Mouse (Mus musculus) cerebellum, postnatal 14 days (tissue): ENCODE results near the gene Manba.

Experiments used
- DNase-seq, 2 experiments: peaks; one replicate each; pipeline ENCODE4 v3.0.0; 2021; ENCODE audit warnings: mixed read lengths in 2 of 2

Manba gene

DNA sequence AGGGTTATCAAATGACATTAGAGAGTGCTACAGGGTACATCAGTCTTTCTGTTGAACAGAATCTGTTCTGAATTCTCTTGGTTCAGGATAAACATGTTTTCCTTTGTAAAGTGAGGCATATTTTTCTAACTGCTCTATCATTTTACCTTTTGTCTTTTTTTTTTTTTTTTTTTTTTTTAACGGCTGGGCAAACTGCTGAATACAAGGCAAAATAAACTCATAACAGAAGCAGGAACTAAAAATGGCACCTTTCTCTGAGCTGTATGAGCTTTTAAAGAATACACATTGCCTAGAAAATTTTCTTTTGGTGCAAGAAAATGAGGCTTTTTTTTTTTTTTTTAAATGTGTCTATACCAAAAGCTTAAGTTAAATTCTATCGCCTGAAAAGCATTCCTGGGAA is 100.6 kb downstream of the Manba start:
- DNase-seq: no peak

DNA sequence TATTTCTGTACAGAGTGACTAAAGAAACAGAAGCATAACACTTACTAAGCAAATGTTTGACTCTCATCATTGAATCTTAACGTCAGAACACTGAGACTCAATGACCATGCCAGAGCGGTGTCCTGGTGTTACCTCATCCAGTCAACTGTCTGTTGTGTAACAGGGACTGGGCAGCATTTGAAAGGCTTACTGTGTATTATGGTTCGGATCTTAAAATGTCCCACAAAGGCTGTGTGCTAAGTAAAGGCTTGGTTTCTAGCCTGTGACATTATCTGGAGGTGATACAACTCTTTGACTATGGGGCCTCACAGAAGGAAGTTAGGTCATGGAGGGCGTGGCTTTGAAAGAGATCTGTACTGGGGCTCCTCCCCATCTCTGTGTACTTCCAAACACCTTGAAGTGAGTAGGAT is 101.1 kb downstream of the Manba start:
- DNase-seq: no peak

DNA sequence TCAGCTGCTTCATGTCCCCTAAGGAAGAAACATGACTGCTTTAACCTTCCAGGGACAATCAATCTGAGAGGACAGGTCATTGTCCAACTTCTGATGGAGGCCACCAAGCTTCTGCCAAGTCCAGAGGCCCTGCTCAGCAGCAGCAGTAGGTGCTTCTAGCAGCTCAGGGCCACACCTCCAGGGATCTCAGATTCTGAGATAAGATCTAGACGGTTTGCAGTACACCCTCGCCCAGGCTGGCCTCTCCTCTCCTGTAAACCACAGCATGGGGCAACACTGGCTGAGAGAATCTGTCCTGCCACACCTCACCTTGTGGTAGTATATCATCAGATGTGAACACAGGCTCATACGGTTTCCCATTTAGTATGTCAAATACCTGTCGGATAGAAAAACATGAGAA is 105.1 kb downstream of the Manba start:
- no peak for DNase-seq

DNA sequence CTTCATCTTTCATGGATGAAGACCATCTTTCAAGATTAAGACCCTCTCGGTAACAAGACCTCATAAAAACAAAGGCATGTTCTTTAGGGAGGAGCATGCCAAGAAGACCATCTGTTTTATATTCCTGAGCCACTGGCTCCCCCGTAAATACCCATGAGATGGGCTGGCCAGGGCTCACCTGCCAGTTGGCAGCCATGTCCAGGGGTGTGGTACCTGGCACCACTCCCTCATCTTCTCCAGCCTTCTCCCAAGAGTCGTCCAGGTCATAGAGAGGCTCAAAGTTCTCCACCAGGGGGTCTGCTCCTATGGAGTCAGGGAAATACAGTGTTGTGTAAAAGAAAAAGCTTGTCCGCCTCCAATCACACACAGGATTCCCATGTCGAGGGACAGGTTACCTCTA is 106.0 kb downstream of the Manba start:
- DNase-seq: peak; percentile 62 to 67

DNA sequence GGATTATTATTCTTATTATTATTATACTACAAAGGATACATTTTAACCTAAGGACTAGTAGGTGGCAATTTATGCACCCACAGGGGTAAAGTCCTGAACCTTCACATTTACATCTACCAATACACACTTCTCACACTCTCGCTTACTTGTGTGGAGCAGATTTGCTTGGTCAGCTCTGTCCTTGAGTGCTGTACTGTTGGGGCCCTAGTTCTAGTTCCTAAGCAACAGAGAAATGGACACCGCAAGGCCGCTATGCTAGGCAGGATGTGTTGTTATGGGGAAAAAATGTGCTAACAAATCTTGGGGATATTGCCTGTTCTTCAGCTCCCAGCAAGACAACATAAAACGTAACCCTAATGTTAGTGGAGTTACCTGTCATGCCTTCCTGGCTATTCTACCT is 106.6 kb downstream of the Manba start:
- no peak for DNase-seq

DNA sequence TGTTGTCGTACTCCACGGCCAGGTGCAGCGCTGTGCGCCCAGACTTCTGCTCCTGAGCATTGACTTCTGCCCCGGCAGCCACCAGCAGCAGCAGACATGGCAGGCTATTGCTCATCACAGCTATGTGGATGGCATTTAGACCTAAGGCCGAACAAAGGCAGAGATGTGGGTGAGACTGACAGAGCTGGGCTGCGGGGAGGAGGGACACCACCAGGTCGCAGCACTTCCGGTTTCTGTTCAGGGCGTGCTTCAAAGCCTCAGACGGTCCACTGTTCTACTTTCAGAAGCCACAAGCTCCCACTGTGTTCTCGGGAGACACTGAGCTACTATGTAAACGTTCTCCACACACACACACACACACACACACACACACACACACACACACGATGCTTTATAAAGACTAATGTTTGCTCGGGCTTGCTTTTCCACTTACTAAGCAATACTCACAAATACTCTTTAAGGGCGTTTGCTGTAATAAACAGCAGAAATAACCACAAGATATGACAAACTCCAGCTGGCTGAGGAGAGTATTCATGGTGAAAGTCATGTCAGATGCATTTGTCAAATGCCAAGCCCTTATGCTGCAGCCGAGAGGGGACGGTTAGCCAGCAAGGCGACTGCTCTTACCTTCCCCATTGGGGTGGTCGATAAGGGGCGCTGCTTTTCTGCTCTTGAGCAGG is 109.0 kb downstream of the Manba start:
- DNase-seq: no peak

DNA sequence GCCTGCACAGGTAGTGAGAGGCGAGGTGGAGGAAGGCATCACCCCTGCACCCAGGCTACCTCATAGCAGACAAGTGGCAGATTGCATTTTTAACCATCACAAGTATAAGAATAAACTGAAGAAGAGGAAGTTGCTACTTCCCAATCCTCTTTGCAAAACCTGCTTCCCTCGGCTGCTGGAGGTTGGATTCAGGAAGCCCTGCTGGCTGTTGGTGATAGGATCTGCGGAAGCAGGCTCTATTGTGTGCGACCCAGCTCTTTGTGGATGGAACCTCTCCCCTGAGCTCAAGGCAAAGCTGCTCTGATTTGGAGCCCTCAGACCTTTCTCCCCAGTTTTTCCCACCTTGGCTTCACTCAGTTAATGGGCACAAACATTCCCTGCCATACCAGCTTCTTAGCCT is 111.6 kb downstream of the Manba start:
- no peak for DNase-seq

DNA sequence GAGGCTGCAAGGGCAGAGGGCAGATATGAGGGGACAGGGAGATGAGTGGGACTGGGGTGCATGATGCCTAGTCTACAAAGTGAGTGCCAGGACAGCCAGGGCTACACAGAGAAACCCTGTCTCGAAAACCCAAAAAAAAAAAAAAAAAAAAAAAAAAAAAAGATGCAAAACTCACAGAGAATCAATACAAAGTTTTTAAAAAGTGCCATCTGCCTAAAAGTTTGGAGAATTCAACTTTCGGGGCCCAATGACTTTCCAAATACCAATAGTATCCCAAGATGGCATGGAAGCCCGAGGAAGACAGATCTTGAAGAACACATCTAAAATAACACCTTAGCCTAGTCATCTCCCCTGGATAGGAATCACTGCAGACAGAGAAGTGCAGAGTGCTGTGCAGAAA is 112.9 kb downstream of the Manba start:
- no peak for DNase-seq

DNA sequence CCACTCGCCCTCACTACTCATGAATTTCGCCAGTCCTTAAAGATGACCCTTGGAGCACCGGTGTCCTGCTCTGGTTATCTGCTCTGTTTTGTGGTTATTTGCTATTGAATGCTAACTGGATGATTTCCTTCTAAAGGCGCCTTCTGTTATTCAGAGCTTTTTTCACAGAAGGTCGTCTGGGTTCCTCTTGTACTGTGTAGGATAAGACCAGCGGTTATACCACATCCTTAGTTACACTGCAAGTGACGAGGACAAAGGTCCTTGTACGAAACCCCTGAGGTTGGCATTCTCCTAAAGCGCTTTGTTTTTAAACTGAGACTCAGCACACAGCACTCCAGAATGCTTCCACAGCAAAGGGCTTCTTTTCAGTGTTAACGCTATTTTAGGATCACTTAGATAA is 117.3 kb downstream of the Manba start:
- DNase-seq: no peak

DNA sequence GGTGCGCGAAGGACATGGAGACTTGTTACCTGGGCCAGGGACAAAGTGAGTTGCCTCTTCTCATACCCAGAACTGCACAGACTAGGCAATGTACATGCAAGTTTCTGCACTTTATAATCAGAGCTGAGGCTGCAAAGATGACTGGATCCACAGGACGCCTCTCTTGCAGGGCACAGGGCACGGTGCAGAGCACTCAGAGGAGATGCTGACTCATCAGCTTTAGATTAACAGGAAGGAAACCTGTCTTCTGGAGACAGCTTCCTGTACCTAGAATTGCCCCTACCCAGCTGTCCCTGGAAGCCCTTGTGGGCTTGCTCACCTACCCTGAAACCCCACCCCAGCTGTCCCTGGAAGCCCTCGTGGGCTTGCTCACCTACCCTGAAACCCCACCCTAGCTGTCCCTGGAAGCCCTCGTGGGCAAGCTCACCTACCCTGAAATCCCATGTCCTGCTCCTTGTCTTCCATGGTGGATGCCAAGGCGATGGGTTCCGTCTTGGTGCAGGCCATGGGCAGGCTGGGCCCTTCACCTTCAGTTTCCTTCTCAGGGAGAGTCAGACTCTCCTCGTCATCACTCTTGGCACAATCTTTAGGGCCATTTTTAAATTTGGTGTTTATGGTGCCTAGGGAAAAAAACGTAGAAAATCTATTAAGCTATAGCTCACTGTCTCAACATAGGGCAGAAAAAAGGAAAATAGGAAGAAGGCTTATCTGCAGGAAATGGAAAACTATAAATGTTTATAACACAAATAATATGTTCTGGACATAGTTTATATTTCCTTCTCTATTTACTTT is 119.4 kb downstream of the Manba start:
- DNase-seq: no peak

DNA sequence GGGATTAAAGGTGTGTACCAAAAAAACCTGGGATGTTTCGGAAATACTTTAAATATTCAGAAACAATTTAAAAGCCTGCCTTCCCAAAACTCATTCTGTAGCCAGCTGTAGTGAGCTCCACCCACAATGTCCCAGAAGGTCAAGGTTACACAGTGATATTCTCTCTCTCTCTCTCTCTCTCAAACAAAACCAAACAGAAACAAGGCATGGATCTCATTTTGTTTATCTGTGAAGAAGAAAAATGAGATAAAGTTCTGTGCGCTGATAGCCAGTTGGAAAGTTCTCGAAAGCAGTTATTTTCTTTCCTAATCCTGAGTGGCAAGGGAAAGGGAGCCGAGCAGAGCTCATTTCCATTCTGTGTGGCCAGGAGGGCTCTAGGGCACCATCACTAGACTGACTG is 120.1 kb downstream of the Manba start:
- no peak for DNase-seq

DNA sequence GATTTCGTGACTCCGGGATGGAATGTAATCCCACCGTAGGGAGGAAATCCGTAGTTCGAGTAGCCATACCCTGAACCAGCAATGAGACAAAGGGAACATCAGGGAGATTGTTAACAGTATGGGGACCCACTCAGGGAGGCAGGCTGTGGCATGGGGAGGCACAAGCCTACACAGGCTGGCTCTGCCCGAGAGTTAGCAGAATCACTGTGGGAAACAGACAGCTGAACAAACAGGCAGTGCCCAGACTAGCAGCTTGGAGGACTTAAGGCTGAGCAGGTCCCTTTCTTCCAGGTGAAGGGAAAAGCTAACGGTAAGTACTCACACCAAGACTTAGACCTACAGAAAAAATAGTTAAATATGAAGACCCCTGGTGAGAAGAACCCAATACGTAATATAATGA is 121.2 kb downstream of the Manba start:
- DNase-seq: no peak

DNA sequence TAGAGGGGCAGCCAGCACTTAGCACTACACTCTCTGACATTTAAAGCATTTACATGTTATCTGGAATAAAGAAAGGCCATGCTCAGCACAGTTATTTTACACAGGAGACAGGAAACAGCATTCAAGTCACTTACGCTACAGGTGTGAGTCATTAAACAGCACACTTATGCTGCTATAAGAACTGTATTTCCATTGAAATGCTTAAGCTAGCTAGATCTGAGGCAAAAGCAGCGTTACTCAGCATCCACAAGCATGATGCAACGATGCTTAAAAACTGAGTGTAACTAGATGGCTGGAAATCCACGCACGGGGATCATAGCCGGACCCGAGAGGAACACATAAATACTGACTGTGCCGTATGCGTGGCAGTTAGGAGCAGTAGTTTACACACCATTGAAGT is 121.6 kb downstream of the Manba start:
- DNase-seq: no peak

DNA sequence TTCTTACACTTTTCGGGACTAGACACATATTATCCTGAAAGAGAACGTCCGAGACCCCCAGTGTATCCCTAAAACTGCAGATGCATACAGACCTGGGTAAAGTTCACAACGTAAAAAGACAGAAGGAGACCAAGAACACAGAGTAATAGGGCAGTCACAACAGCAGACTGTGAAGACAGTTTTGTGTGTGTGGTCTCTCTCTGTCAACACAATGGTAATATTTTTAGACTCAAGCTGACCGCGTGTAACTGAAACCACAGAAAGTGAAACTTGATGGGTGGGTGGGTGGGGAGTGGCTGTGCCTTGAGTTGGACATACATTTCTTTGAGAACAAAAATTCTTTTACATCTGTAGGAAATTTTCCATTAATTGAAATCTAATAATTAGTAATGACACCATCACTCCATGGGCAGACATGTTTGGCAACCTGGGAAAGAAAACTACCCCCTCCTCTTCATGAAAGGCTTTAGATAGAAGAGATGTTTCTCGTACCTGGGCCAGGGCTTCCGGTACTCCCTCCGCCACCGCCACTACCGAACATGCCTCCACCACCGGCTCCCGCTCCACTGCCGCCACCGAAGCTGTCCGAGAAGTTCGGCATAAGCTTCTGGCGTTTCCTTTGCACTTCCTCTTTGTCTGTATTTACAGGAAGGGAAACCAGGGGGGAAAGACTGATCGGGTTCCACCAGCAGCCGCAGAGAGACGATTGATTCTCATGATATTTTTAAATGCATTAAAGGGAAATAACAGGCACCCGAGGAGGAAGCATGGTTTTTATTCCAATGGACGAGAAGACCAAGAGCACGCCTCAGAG is 122.5 kb downstream of the Manba start:
- DNase-seq: no peak

DNA sequence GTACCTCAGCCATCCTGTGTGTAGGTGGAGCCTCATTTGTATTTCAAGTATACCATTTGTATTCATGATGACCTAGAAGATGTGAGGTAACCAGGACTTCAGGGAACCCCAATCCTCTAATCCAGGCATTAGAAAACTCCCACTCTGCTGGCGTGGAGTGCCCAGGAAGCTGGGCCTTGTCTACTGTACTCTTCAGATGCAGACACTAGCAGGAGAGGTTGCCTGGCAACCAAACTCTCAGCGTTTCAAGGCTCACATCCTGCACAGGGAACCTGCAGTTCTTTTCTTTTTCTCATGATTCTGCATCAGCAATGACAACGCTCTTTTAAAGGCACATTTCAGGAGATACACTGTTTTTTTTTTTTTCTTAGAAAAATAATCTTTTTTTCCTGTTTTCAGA is 124.8 kb downstream of the Manba start:
- no peak for DNase-seq

DNA sequence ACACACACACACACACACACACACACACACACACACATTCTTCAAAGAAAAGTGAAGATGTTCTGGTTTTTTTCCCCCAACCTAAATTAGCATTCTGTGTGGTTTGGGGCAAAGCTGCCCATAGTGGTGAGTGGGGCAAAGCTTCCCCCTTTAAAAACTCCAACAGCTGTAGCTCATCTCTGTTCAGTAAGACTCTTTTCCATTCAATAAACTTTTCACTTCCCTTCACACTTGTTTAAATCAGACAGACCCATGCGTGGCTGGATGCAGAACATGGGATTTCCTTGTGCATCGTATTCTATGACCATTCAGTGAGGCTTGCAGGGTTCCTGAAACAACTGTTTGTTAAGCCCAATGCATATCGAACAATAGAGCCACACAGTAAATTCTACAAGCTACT is 129.0 kb downstream of the Manba start:
- no peak for DNase-seq

DNA sequence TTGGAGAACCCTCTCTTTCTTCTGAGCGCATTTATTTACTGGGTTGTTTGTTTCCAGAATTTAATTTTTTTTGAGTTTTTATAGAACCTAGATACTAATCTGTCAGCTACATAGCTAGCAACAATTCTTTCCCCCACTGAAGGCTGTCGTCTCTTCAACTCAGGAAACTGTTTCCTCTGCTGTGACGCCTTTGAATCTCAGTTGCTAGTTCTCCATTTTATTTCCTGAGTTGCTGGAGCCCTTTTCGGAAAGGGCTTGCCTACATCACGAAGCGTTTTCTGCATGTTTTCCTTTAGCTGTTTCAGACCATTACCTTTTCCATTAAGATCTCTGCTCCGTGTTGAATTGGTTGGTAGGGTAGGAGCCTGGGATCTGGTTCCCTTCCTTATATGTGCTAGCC is 131.3 kb downstream of the Manba start:
- no peak for DNase-seq
